Mouse (Mus musculus): ENCODE results near the gene Clk2. TPM values are rescaled to one million over a fixed set of nuclear protein-coding genes. Genes with fewer than 3 reads are reported as not detected.
A peak's percentile ranks its signal among the peaks of the same experiment; 100 is the strongest.
"Not testable (repeated sequence)": the region's sequence is repeated elsewhere in the genome, so short reads cannot be mapped to it uniquely, and the experiment has no call there.

The Clk2 gene
- polyA plus RNA-seq, 1 experiment, result 67.9 TPM

DNA sequence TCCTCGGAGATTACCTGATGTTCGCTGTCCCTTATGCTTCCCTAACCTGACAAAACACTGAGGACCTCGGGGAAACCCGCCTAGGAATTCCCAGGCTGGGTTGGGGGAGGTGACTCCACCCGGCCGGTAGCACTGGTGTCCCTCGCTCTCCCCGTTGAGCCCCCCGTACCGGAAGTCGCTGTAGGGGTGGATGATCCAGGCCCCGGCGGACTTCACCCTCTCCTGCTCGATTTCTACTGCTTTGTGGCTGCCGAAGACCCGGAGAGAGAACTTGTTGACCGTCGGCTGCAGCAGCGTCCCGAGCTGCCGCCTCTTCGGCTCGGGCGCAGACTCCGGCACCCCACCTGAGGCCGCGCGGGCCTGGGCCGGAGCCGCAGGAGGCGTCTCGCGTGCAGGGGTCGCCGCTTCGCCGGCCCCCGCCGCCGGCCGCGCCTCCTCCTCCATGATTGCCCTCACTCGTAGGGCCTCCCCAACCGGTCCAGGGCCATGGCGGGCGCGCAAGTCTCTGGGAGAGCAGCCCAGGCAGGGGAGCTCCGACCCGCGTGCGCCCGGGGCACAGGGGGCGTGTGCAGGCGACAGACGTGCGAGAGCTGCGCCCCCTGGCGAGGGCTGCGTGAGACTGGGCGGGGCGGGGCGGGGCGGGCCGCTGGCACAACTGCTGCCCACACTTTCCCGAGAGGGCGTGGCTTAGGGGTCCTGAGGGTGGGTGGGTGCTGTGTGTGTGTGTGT, 4.8 kb upstream of the Clk2 start, which contains the start of gene Hcn3:
Gene Hcn3 (minus strand): TSS at position 581 of the 729 bp plus-strand sequence.
- no peak for DNase-seq (ENCODE audit: low read depth)

DNA sequence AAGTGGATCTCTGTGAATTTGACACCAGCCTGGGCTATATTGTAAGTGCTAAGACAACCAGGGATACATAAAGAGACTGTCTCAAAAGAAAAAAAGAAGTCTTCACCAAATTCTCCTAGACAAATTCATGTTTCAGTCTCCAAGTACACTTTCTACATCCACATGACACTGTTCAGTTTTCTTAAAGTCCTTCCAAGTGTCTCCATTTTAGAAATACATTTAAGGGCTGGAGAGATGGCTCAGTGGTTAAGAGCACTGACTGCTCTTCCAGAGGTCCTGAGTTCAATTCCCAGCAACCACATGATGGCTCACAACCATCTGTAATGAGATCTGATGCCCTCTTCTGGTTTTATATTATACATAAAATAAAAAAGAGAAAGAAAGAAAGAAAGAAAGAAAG, 3.4 kb upstream of the Clk2 start:
- not testable (repeated sequence) for DNase-seq (ENCODE audit: low read depth)

DNA sequence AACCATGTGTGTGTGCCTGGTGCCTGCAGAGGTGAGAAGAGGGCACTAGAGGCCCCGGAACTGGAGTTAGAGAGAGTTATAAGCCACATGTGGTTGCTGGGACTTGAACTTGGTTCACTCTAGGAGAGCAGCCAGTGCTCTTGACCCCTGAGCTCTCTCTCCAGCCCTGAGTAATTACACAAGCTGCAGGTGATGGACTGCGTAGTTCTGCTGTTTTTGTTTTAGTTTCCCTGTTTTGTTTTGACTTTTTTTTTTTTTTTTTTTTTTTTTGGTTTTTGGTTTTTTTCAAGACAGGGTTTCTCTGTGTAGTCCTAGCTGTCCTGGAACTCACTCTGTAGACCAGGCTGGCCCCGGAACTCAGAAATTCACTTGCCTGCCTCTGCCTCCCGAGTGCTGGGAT, 2.8 kb upstream of the Clk2 start:
- no peak for DNase-seq (ENCODE audit: low read depth)

DNA sequence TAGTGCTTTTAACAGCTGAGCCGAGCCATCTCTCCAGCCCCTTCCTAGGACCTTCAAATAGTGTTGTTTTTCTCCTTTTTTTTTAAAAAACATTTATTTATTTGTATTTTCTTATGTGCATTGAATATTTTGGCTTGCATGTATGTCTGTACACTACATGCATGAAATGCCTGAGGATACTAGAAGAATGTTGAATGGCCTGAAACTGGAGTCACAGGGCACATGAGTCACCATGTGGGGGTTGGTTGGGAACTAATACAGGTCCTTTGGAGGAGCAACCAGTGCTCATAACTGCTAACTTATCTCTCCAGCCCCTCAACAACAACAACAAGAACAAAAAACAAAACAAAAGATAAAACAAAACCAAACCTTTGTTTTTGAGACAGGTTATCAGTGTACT, 1.5 kb upstream of the Clk2 start:
- no peak for DNase-seq (ENCODE audit: low read depth)

DNA sequence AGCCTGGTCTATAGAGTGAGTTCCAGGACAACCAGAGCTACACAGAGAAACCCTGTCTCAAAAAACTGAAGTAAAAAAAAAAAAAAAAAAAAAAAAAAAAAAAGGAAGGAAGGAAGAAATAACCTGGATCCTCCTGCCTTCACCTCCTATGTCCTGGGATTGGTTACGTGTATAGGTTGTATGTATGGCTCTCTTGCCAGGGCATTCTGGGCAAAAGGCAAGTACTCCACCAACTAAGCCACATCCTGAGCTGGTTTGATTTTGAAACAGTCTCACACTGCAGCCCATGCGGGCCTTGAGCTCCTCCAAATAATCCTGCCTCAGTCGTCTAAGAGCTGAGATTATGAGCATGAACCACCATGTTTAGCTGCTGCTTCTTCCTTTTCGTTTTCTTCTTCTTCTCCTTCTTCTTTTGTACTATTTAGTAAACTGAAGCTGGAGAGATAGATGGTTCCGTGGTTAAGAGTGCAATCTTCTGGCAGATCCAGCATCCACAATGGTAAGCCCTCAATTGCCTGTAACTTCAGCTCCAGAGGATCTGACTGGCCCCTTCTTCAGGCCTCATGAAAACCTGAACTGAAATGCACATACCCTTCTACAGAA, 851 bp upstream of the Clk2 start:
- no peak for DNase-seq (ENCODE audit: low read depth)

DNA sequence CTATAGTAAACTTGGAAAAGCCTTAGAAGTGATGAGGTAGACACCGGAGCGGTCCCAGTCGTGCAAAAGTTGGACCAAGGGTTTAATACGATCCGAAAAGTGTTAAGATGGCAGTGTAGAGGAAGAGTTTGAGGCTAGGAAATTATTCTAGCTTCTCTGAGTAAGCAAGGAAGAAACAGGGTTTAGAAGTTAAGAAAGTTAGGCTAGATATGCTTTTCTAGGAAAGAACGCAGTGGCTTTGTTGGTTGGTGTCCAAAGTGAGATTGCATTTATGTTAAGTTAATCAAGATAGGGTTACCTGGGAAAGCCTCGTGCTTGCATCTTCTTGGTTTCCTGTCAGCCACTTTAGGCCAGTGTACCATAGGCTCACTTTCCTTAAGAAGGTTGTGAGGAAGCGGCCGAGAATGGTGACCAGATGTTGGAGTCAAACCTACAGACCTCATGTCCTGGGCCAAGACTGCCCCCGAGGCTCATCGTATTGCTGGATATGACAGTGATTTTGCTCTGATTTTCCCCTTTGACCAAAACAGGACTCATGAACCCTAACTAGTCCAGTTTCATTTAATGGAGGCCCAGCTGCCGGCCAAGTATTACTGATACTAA, 774 bp downstream of the Clk2 start:
- DNase-seq (ENCODE audit: low read depth), result no peak

DNA sequence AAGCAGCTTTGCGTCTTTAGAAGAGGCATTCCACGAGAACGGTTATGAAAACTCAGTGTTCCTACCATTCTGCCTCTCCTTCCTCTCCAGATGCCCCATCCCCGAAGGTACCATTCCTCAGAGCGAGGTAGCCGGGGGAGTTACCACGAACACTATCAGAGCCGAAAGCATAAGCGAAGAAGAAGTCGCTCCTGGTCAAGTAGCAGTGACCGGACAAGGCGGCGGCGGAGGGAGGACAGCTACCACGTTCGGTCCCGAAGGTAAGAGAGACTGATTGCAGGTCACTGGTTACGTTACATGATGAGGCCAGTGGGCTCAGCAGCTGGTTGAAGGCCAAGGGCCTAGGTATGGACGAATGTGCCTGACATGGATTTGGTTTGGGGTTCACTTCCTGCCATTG, 2.4 kb downstream of the Clk2 start:
- DNase-seq (ENCODE audit: low read depth), result no peak

DNA sequence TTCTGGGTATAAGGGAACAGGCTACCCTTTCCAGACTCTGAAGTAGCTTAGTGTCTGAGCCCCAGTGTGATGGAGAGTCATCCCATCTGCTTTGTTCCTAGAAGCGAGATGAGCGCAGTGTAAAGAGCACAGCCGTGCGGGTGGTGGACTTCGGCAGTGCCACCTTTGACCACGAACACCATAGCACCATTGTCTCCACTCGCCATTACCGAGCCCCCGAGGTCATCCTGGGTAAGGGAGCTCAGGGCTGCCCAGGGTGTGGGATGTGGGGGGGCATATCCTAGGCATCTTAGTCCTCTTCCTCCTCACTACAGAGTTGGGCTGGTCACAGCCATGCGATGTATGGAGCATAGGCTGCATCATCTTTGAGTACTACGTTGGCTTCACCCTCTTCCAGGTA, 10.2 kb downstream of the Clk2 start:
- DNase-seq (ENCODE audit: low read depth), result no peak

DNA sequence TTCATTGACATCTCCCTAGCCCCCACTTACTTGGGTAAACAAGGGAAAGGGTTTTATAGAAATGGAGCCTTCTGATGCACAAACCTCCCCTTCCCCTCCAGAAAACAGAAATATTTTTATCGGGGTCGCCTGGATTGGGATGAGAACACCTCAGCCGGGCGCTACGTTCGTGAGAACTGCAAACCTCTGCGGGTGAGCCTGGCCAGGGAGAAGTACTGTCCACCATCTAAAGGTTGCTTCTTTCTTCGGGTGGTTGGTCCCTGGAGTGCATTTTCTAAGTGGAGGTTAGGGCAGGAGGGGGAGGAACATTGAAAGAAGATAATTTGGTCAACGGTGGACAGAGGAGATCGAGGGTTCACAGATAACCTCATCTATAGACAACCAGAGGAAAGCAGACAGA, 10.9 kb downstream of the Clk2 start:
- DNase-seq (ENCODE audit: low read depth), result no peak

DNA sequence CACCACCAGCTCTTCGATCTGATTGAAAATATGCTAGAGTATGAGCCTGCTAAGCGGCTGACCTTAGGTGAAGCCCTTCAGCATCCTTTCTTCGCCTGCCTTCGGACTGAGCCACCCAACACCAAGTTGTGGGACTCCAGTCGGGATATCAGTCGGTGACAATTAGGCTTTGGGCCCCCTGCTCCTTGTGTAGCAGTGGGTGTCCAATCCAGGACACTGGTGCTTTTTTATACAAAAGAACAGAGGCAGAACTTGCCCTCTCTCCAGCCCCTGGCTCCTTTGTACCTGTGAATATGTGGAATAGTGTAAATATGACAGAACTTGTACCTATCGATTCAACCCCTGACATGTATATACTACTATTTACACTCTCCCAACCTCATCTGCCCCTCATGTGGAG, 11.8 kb downstream of the Clk2 start:
- no peak for DNase-seq (ENCODE audit: low read depth)

DNA sequence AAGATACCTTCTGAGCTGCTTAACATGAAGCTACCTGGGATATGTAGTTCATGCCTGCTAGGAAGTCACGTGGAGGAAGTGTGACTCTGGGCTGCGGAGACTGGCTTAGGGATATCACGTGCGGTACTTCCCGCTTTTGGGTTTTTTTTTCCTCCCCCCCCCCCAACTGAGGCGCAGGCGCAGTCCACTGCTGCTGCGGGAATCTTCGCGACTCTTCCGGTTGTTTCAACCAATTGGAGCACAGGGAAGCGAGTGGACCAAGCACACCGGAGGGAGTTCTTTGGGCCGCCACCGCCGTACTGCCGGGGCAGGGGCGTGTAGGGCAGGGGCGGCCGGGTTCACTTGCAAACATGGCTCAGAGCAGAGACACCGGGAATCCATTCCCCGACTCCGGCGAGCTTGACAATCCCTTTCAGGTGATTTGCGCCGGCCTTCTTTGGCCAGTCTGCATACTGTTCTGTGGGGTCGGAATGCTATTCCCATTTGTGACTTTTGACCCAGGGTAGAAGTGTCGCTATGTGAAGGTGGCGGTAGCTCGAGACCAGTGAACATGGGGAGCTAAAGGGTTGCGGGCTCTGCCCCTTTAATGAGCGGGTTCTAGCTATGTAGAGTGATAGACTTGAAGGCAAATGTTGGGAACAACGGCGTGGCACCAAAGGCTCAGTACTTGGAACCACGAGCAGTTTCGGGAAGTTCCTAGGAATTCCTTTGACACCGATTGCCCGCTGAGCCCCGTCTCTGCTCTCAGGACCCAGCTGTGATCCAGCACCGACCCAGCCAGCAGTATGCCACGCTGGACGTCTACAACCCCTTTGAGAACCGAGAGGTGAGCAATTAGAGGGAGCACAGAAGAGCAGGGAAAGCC, 12.9 kb downstream of the Clk2 start, which contains the start of gene Scamp3:
Gene Scamp3 (plus strand): TSS at position 232 of the 865 bp plus-strand sequence.
- DNase-seq (ENCODE audit: low read depth), result peak; percentile 90

DNA sequence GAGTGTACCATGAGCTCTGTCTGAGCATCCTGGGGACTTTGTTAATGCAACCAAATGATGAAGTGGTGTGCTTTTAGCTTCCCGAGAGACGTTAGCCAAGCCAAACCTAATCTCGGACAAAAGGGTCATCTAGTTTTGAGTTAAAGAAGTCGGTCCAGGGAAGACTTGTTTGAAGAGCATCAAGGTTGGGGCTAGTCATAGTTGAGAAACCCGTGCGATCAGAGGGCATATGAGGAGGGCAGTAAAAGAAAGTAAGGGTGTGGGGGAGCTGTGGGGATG, 13.5 kb downstream of the Clk2 start:
- no peak for DNase-seq (ENCODE audit: low read depth)

DNA sequence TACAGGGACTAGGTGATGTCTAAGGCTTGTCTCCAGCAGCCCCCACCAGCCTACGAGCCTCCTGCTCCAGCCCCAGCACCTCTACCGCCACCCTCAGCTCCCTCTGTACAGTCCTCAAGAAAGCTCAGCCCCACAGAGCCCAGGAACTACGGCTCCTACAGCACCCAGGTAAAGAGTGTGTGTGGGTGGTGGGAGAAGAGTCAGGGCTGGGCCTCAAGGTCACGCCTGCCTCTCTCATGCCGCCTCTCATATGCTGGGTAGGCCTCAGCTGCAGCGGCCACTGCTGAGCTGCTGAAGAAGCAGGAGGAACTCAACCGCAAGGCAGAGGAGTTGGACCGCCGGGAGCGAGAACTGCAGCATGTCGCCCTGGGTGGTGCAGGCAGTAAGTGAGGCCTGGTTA, 14.5 kb downstream of the Clk2 start:
- DNase-seq (ENCODE audit: low read depth), result no peak

DNA sequence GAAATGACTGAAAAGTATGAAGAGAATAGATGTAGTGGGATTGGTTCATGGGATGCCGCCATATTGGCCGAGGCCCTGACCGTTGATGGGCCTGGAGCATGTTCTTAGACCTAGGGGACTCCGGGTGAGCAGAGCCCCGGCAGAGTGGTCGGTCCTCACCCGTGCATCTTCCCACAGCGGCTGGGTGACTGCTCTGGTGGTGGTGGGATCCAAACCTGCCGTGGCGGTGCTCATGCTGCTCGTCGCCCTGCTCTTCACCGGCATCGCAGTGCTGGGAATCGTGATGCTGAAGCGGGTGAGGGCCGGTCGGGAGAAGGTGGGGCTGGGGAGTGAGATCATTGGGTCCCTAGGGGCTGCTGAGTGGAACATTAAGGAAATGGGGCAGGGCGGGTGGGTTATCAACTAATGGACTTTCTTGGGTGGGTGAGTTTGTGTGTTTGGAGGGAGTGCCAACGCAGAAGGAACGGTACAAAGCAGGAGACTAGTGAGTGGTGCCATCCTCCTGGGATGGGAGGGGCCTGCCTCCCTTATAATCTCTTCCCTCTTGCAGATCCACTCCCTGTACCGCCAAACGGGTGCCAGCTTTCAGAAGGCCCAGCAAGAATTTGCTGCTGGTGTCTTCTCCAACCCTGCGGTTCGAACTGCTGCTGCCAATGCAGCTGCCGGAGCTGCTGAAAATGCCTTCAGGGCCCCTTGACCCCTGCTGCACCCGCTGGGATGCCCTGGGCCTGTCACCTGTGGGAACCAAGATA, 17.3 kb downstream of the Clk2 start:
- no peak for DNase-seq (ENCODE audit: low read depth)

DNA sequence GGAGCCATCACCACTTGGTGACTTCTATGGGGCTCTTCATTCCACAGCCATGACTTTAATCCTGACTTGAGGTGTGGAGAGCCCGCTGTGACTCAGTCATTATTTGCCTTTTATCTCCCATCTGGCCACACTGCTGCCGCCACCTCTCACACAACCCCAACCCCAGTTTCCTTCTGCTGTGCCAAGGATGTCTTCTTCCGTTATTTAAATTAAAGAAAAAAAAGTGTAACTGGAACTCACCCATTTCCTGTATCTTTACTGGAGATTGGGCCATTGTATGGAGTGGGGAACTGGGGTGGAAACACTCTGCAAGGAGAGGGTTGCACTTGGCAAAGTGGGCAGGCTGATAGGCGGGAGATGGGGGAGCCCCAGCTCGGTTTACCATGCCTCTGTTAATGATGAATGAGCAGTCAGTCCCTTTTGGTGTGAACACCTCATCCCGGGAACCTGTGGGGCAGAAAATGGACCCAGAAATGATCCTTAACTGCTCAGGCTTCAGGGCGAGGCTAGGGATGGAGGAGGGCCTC, 18.0 kb downstream of the Clk2 start:
- no peak for DNase-seq (ENCODE audit: low read depth)

DNA sequence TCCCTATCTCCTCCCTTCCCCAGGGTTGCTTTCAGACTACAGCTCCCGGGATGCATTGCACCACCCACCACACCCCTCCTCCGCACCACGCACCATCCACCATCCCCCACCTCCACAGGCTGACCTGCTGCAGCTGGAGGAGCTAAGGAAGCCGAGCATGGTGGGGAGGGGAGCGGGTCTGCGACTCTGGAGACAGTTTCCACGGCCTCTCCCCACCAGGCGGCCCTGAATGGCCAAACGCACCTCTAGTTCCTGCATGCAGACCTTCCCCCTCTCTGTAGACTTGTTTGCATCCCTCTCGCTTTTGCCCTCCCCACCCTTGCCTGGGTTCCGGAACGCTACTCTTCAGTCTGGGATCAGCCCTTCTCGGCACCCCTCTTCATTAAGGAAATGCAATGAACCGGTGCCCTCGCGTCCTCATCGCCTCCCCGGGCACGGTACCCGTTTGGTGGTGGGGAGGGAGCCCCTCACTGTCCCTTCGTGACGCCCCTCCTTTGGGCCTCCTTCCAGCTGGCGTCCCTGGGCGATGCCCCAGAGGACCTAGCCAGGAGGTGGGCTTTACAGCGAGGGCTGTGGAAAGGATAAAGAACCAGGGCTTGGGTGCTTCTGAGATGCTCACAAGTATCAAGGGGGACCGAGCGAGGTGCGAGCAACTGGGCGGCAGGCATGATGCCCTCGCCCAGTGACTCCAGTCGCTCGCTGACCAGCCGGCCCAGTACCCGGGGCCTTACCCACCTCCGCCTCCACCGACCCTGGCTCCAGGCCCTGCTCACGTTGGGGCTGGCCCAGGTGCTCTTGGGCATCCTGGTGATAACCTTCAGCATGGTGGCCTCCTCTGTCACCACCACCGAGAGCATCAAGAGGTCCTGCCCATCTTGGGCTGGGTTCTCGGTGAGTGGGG, 18.7 kb downstream of the Clk2 start, which contains the start of gene Fam189b:
Gene Fam189b (plus strand): TSS at position 86 of the 901 bp plus-strand sequence.
- DNase-seq (ENCODE audit: low read depth), result no peak

DNA sequence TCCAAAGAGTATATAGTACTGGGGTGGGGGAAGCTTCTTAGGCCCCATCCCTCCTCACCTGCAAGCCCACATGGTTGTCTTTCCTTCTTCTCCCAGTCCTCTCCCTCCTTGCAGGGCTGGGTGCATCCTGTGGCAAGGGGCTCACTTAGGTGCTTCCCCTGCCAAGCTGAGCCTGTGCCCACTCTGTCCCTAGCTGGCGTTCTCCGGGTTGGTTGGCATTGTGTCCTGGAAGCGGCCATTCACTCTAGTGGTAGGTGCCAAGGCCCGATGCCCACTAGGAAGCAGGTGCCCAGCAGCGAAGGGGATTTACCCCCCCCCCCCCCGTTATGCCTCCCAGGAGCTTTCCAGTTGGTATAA, 19.3 kb downstream of the Clk2 start:
- DNase-seq (ENCODE audit: low read depth), result no peak

DNA sequence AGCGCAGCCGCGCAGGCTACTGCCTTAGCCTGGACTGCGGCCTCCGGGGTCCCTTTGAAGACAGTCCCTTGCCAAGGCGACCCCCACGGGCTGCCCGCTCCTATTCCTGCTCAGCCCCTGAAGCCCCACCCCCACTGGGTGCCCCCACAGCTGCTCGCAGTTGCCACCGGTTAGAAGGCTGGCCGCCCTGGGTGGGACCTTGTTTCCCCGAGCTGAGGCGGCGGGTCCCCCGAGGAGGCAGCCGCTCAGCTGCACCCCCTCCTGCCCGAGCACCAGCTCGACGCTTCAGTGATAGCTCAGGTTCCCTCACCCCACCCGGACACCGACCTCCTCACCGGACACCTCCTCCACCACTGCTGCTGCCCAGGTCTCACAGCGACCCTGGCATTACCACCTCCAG, 22.6 kb downstream of the Clk2 start:
- DNase-seq (ENCODE audit: low read depth), result no peak

DNA sequence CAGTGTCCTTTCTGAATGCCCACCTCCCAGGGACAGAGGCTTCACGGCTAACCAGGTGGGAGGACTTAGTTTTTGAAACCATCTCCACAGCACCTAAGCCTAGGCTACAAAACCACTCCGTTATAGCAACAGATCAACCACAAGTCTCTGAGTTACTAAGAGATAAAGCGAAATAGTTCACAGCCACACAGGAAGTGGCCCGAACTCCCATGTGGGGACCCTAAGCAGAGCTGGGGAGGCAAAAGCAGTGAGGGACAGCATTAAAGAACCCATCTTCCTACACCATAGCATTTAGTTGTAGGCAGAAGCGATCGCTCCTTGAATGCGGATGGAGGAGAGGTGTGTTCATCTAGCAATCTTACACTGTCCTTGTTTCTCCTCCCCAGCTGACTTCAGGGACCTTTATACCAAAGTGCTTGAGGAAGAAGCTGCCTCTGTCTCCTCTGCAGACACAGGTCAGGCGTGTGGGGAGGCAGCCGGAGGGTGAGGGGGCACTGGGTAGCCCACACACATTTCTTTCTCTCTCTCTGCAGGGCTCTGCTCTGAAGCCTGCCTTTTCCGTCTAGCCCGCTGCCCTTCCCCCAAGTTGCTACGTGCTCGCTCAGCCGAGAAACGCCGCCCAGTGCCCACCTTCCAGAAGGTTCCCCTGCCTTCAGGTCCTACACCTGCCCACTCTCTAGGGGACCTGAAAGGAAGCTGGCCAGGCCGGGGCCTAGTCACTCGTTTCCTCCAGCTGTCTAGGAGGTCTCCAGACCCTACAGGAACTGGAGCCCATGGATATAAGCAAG, 23.3 kb downstream of the Clk2 start:
- no peak for DNase-seq (ENCODE audit: low read depth)

DNA sequence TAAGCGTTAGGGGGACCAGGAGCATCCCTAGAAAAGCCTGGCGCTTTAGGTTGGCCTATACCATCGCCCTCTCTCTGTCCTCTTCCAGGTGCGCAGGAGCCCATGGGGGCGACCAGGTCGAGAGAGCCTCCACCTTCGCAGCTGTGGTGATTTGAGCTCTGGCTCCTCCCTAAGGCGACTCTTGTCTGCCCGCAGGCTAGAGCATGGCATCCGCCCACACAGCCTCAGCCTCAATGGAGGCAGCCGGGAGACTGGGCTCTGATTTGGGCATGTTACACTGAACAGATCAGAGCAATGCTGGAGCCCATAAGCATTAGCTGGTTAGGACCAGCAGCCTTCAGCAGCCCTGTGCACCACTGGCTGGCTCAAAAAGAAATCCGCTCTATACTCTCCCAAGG, 23.9 kb downstream of the Clk2 start:
- no peak for DNase-seq (ENCODE audit: low read depth)
